Mouse (Mus musculus) heart, postnatal 0 days (tissue): ENCODE results near the gene Igsf21. TPM values are rescaled to one million over a fixed set of nuclear protein-coding genes. Genes with fewer than 3 reads are reported as not detected.

Experiments used
- ATAC-seq: fragments of 200-750 bp; cut with Nextera tagmentation; 2 replicates; pipeline ENCODE4 v1.8.0; 2017; ENCODE audit warnings: low read depth, moderate number of reproducible peaks, moderate library complexity; ENCODE audit not compliant: insufficient read depth
- DNase-seq: peaks from one replicate; pipeline ENCODE4 v3.0.0-alpha.2; 2016; ENCODE audit warnings: low spot score
- H3K27ac ChIP-seq: fragments of 300-500 bp; sonication (generic); 2 replicates; pipeline ENCODE4 v1.5.1; 2014; ENCODE audit warnings: low read depth, mild to moderate bottlenecking
- H3K27me3 ChIP-seq: fragments of 300-500 bp; sonication (generic); 2 replicates; pipeline ENCODE4 v1.6.1; 2014; ENCODE audit warnings: low read length, mixed read lengths; ENCODE audit not compliant: control insufficient read depth, insufficient read depth
- H3K36me3 ChIP-seq: fragments of 300-500 bp; sonication (generic); replicated peaks from 2 replicates; pipeline ENCODE4 v1.6.1; 2014; ENCODE audit warnings: low read length, mixed read lengths; ENCODE audit not compliant: control insufficient read depth, insufficient read depth
- H3K4me1 ChIP-seq: fragments of 300-500 bp; sonication (generic); 2 replicates; pipeline ENCODE4 v1.6.1; 2014; ENCODE audit warnings: antibody characterized with exemption; ENCODE audit not compliant: control insufficient read depth, insufficient read depth
- H3K4me2 ChIP-seq: fragments of 300-500 bp; sonication (generic); 2 replicates; pipeline ENCODE4 v1.6.1; 2014; ENCODE audit warnings: low read depth, mild to moderate bottlenecking, low read length, moderate library complexity
- H3K4me3 ChIP-seq: fragments of 300-500 bp; sonication (generic); 2 replicates; pipeline ENCODE4 v1.5.1; 2014; ENCODE audit warnings: low read depth, low read length
- H3K9ac ChIP-seq: fragments of 300-500 bp; sonication (generic); replicated peaks from 2 replicates; pipeline ENCODE4 v1.6.1; 2014; ENCODE audit warnings: low read depth, low read length, mixed read lengths
- H3K9me3 ChIP-seq: fragments of 300-500 bp; sonication (generic); replicated peaks from 2 replicates; pipeline ENCODE4 v1.6.1; 2016; ENCODE audit warnings: low read length; ENCODE audit not compliant: control insufficient read depth
- CTCF ChIP-seq: IDR thresholded peaks from 2 replicates; pipeline ENCODE4 v1.5.1; 2016; ENCODE audit warnings: antibody characterized with exemption, control low read depth, low read depth
- EP300 ChIP-seq: IDR thresholded peaks from 2 replicates; pipeline ENCODE4 v1.6.1; 2016; ENCODE audit warnings: antibody characterized with exemption, low read depth
- WGBS: fragments of 180-500 bp; shearing (Covaris S2); extraction: QIAGEN DNeasy Blood & Tissue Kit; methylation state at CpG from one replicate; pipeline ENCODE4 v1.1.7; 2014; 5-methylcytosine and 5-hydroxymethylcytosine counted together
- polyA plus RNA-seq: library from polyadenylated mRNA; unstranded; fragments of >200 nt; fragmentation: Nextera tagmentation; extraction: Ambion mirVana; gene quantifications from 2 replicates; pipeline ENCODE4 v1.2.1, GENCODE M21; 2015
- total RNA-seq: library from RNA; depleted of rRNA; stranded (reverse); fragments of >200 nt; gene quantifications from 2 replicates; pipeline ENCODE4 v1.2.3, GENCODE M21; 2014; ENCODE audit warnings: low replicate concordance

The Igsf21 gene
- total and polyA plus RNA-seq, 2 experiments from 2014 or later: 0.05 TPM; not detected in 1

GRCm38 (mm10) chr4:140000911-140001310, 245.7 kb downstream of the Igsf21 start:
- Histone ChIP-seq H3K4me3 (no peak overlapping the region), H3K4me1 (no peaks in the 10 kb centered on the region), H3K36me3 (no peaks in the 10 kb centered on the region), H3K27me3 (peaks cover 47% of the 10 kb centered on the region), H3K27ac (no peak overlapping the region), H3K9ac (no peak overlapping the region), H3K4me2 (no peak overlapping the region), H3K9me3 (peaks cover 10% of the 10 kb centered on the region; the same call in 1 of the 2 replicates)
- WGBS: 69% methylated on average over 5 of the region's 5 CpGs
- no peak for TF ChIP-seq EP300
- no peak for TF ChIP-seq CTCF
- ATAC-seq: no peak
- no peak for DNase-seq

DNA sequence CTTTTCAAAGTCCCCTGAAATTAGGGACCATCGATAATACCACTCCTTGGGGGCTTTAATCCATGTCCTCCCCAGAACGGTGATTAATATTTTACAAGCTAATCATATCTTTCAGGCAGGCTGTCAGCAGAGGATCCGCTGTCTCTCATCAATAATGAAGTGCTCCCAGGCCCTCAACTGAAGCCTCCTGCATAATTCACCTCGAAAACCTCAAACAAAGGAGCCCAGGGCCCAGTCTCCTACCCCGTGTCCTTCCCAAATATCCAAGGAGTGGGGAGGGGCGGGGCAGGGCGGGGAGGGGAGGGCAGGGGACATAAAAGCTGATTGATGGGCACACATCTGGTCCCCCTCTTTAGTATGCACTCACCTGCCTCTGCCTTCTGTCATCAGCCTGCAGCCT, 247.6 kb downstream of the Igsf21 start:
- H3K4me1 ChIP-seq: no peaks in the 10 kb centered on the region
- H3K4me3 ChIP-seq: no peak overlapping the region
- no peak overlapping the region for H3K27ac ChIP-seq
- H3K36me3 ChIP-seq: no peaks in the 10 kb centered on the region
- DNase-seq (no peak), ATAC-seq (no peak)
- no peak overlapping the region for H3K4me2 ChIP-seq
- 72% methylated on average over 7 of the region's 7 CpGs for WGBS
- TF ChIP-seq EP300: no peak
- no peak for TF ChIP-seq CTCF
- peaks cover 28% of the 10 kb centered on the region for H3K27me3 ChIP-seq
- H3K9me3 ChIP-seq: peaks cover 10% of the 10 kb centered on the region; the same call in 1 of the 2 replicates
- H3K9ac ChIP-seq: no peak overlapping the region

- no peak for ATAC-seq
- WGBS: 52% methylated on average over 8 of the region's 8 CpGs
- Histone ChIP-seq H3K4me2 (no peak overlapping the region), H3K27me3 (no peaks in the 10 kb centered on the region), H3K4me1 (no peaks in the 10 kb centered on the region), H3K9me3 (peaks cover 10% of the 10 kb centered on the region; the same call in 1 of the 2 replicates), H3K36me3 (no peaks in the 10 kb centered on the region), H3K4me3 (no peak overlapping the region), H3K9ac (no peak overlapping the region), H3K27ac (no peak overlapping the region)
- TF ChIP-seq CTCF: no peak
- no peak for TF ChIP-seq EP300
- DNase-seq: no peak
Observed at GRCm38 (mm10) chr4:139995659-139996058, 250.9 kb downstream of the Igsf21 start.

DNA sequence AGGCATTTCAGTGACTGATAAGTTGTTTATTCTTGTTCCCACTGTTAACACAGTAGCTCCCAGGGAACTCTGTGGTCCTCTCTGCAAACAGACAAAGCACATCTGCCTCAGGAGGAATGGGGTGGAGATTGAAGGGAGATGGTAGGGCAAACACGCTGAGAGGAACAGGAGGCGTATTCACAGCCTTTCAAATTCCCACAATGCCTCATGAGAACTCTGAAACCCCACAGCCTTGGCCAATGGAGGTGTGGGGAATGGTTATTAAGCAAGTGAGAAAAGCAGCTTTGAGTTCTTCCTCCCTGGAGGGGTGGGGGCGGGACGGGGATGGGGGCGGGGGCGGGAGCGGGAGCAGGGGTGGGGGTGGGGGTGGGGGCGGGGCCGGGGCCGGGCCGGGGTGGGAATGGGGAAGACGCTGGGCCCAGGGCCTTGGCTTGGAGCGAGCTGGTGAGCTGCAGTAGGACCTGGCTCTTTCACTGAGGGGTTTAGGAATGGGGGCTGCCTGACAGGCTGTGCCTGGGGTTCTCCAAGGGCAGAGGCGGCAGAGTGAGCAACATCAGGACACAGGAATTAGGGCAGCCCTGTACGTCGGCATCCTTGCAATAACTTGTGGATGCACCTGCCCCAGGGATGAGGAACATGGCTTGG, 253.4 kb downstream of the Igsf21 start:
- ATAC-seq: no peak
- Histone ChIP-seq H3K27me3 (no peaks in the 10 kb centered on the region), H3K4me1 (no peaks in the 10 kb centered on the region), H3K4me3 (no peak overlapping the region), H3K9me3 (peaks cover 6% of the 10 kb centered on the region; the same call in 1 of the 2 replicates), H3K36me3 (no peaks in the 10 kb centered on the region), H3K27ac (no peak overlapping the region), H3K4me2 (no peak overlapping the region), H3K9ac (no peak overlapping the region)
- no peak for DNase-seq
- no peak for TF ChIP-seq EP300
- TF ChIP-seq CTCF: no peak
- WGBS: 12% methylated on average over 15 of the region's 16 CpGs

- Histone ChIP-seq H3K4me3 (no peak overlapping the region), H3K27ac (no peak overlapping the region), H3K27me3 (no peaks in the 10 kb centered on the region), H3K9me3 (no peaks in the 10 kb centered on the region), H3K9ac (no peak overlapping the region), H3K4me2 (no peak overlapping the region), H3K36me3 (no peaks in the 10 kb centered on the region), H3K4me1 (no peaks in the 10 kb centered on the region)
- ATAC-seq (no peak), DNase-seq (no peak)
- TF ChIP-seq CTCF (no peak), EP300 (no peak)
- 30% methylated on average over 7 of the region's 7 CpGs for WGBS
Observed at GRCm38 (mm10) chr4:139986913-139987312, 259.7 kb downstream of the Igsf21 start.

DNA sequence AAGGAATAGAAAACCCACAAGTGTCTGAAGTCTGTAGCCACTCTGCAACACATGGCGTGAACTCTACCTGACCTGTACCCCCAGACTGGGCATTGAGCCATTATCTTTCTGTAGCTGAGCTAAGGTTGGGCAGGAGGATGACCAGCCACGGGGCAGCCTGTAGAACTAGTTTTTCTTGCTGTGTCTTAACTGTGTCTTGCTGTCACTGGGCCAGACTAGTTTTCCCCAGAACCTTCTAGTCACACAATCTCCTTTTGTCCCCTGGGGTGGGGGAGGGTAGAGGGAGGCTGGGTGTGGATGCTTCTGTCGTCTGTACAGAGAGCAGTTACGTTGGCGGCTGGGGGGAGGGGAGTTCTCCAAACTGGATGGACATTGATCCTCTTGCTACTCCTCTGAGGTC, 267.9 kb downstream of the Igsf21 start:
- no peak overlapping the region for H3K4me3 ChIP-seq
- DNase-seq (no peak), ATAC-seq (no peak)
- TF ChIP-seq CTCF (no peak), EP300 (no peak)
- H3K4me2 ChIP-seq: no peak overlapping the region
- H3K9ac ChIP-seq: no peak overlapping the region
- H3K27me3 ChIP-seq: no peaks in the 10 kb centered on the region
- H3K27ac ChIP-seq: no peak overlapping the region
- H3K4me1 ChIP-seq: no peaks in the 10 kb centered on the region; the same call in 1 of the 2 replicates
- H3K9me3 ChIP-seq: no peaks in the 10 kb centered on the region
- H3K36me3 ChIP-seq: no peaks in the 10 kb centered on the region
- 30% methylated on average over 5 of the region's 5 CpGs for WGBS
